ENCODE assay signal across 11 mouse cellular contexts in genomic region chr16:5135551-5136261, GRCm38 (mm10). TPM values are rescaled to one million over a fixed set of nuclear protein-coding genes. Genes with fewer than 3 reads are reported as not detected.
DNase-seq lines count a peak whose midpoint lies in the region; ATAC-seq lines count a peak whose summit lies in the region.
"Had no signal": no experiment of that assay in that cellular context is flagged by ENCODE, and none has a peak within 500 bp of the region (broad histone marks: within the 10 kb centered on the region; RNA-seq: fewer than 3 reads in every experiment).

No protein-coding gene starts in this region.

- no peak overlapping the region for H3K27ac ChIP-seq in heart, embryonic 11.5 days (ENCODE audit: low read depth, low read length)
- H3K27ac ChIP-seq in embryonic facial prominence, embryonic 15.5 days (replicated peaks): peak overlapping the region; percentile 78
- peak overlapping the region; percentile 91 for H3K27ac ChIP-seq in lung, embryonic 16.5 days (ENCODE audit: low read length)
- H3K27ac ChIP-seq: hindbrain, embryonic 15.5 days; left cerebral cortex, adult 2 months had no signal

- peaks cover 21% of the 10 kb centered on the region for H3K4me1 ChIP-seq in heart, embryonic 11.5 days (ENCODE audit: control insufficient read depth, insufficient read depth, low read length)
- H3K4me1 ChIP-seq in embryonic facial prominence, embryonic 15.5 days: peaks cover 56% of the 10 kb centered on the region
- H3K4me1 ChIP-seq in lung, embryonic 16.5 days (replicated peaks; ENCODE audit: control insufficient read depth, insufficient read depth, low read length): peaks cover 29% of the 10 kb centered on the region

- H3K9me3 ChIP-seq in heart, embryonic 11.5 days (replicated peaks; ENCODE audit: control insufficient read depth, low read length): no peaks in the 10 kb centered on the region
- H3K9me3 ChIP-seq in embryonic facial prominence, embryonic 15.5 days (replicated peaks): no peaks in the 10 kb centered on the region
- no peaks in the 10 kb centered on the region for H3K9me3 ChIP-seq in lung, embryonic 16.5 days (ENCODE audit: control insufficient read depth, low read length)
- H3K9me3 ChIP-seq: hindbrain, embryonic 15.5 days had no signal

- H3K27me3 ChIP-seq in heart, embryonic 11.5 days (ENCODE audit: control insufficient read depth, insufficient read depth, low read length): peaks cover 41% of the 10 kb centered on the region
- peaks cover 34% of the 10 kb centered on the region for H3K27me3 ChIP-seq in embryonic facial prominence, embryonic 15.5 days
- H3K27me3 ChIP-seq in lung, embryonic 16.5 days (ENCODE audit: control insufficient read depth, insufficient read depth, low read depth, low read length): peaks cover 23% of the 10 kb centered on the region

- H3K36me3 ChIP-seq in heart, embryonic 11.5 days (ENCODE audit: control insufficient read depth, insufficient read depth, low read length): no peaks in the 10 kb centered on the region
- no peaks in the 10 kb centered on the region for H3K36me3 ChIP-seq in embryonic facial prominence, embryonic 15.5 days
- H3K36me3 ChIP-seq in lung, embryonic 16.5 days (ENCODE audit: control insufficient read depth, insufficient read depth, low read length): no peaks in the 10 kb centered on the region
- H3K36me3 ChIP-seq: hindbrain, embryonic 15.5 days had no signal

- WGBS in heart, embryonic 11.5 days (ENCODE audit: insufficient replicate concordance): 47% methylated on average over 8 of the region's 8 CpGs
- 53% methylated on average over 8 of the region's 8 CpGs for WGBS in embryonic facial prominence, embryonic 15.5 days
- 43% methylated on average over 8 of the region's 8 CpGs for WGBS in lung, embryonic 16.5 days

- H3K4me2 ChIP-seq in heart, embryonic 11.5 days: no peak overlapping the region
- peak overlapping the region; percentile 13; the same call in 1 of the 2 replicates for H3K4me2 ChIP-seq in embryonic facial prominence, embryonic 15.5 days (replicated peaks)
- no peak overlapping the region for H3K4me2 ChIP-seq in lung, embryonic 16.5 days (ENCODE audit: low read depth, low read length)
- H3K4me2 ChIP-seq: hindbrain, embryonic 15.5 days had no signal

- intact Hi-C loops in left cerebral cortex, postnatal 10 days (cut with DNase I): no loop called here
- intact Hi-C loops in left cerebral cortex, postnatal 25 days (cut with DNase I): no loop called here

- no peak overlapping the region for H3K9ac ChIP-seq in heart, embryonic 11.5 days (ENCODE audit: low read depth, low read length)
- H3K9ac ChIP-seq in embryonic facial prominence, embryonic 15.5 days: no peak overlapping the region
- H3K9ac ChIP-seq in lung, embryonic 16.5 days (ENCODE audit: low read length): 0 out of 2 replicates have a peak overlapping the region, but pooled peaks have one; percentile 4
- H3K9ac ChIP-seq: hindbrain, embryonic 15.5 days had no signal

- ATAC-seq in heart, embryonic 11.5 days (replicated peaks; ENCODE audit: insufficient number of reproducible peaks, low FRiP score, low TSS enrichment): no peak
- ATAC-seq in embryonic facial prominence, embryonic 15.5 days (ENCODE audit: insufficient number of reproducible peaks, low FRiP score, low TSS enrichment, low read depth): no peak
- peak; percentile 7; the same call in 1 of the 2 replicates for ATAC-seq in lung, embryonic 16.5 days (ENCODE audit: low read depth)

- DNase-seq in heart, adult 18-20 months: peak; percentile 62 to 71
- DNase-seq in 3T3-L1 (ENCODE audit: low read depth, low spot score): peak; percentile 88
- DNase-seq in left cerebral cortex, postnatal 10 days (ENCODE audit: extremely low spot score in 1 of 2, low spot score in 2 of 2): no peak
- no peak for DNase-seq in left cerebral cortex, postnatal 25 days (ENCODE audit: low spot score in 2 of 2)
- DNase-seq in frontal cortex, postnatal 36 days (ENCODE audit: low spot score in 2 of 2): no peak
- DNase-seq: right cerebral cortex, postnatal 4 days had no signal

- no peak overlapping the region for H3K4me3 ChIP-seq in heart, embryonic 11.5 days (ENCODE audit: low read depth, low read length)
- H3K4me3 ChIP-seq in embryonic facial prominence, embryonic 15.5 days (replicated peaks): no peak overlapping the region
- no peak overlapping the region for H3K4me3 ChIP-seq in lung, embryonic 16.5 days (ENCODE audit: low read length)
- H3K4me3 ChIP-seq: hindbrain, embryonic 15.5 days; left cerebral cortex, adult 2 months had no signal

RNA-seq across cellular contexts. Expression of gene Ppl, which starts 3.5 kb away (rescaled TPM):
- total RNA-seq in heart, adult 18-20 months (2021): 1 to 10 TPM; 4.9 to 6.8 TPM
- 1.3 and 1.6 TPM in 2 replicates for polyA plus RNA-seq in heart, embryonic 11.5 days (2014; fragmentation: Nextera tagmentation; extraction: Ambion mirVana)
- 45.8 and 52.3 TPM in 2 replicates for polyA plus RNA-seq in embryonic facial prominence, embryonic 15.5 days (2015; fragmentation: Nextera tagmentation; extraction: Ambion mirVana)
- polyA plus RNA-seq in lung, embryonic 16.5 days (2015; fragmentation: Nextera tagmentation; extraction: Ambion mirVana): 8.7 and 9.3 TPM in 2 replicates
- total RNA-seq in left cerebral cortex, postnatal 10 days (2021): under 1 TPM; 0.21 to 0.36 TPM
- total RNA-seq in left cerebral cortex, postnatal 25 days (2021): under 1 TPM; 0.32 to 0.34 TPM

RNA-seq across cellular contexts. Expression of gene Sec14l5, which starts 11.2 kb away (rescaled TPM):
- total RNA-seq in heart, adult 18-20 months (2021): under 1 TPM; 0.55 to 0.72 TPM
- 0.11 TPM in 1 of 2 replicates, not detected in the other for polyA plus RNA-seq in heart, embryonic 11.5 days (2014; fragmentation: Nextera tagmentation; extraction: Ambion mirVana)
- 0.35 TPM in 2 replicates for polyA plus RNA-seq in embryonic facial prominence, embryonic 15.5 days (2015; fragmentation: Nextera tagmentation; extraction: Ambion mirVana)
- polyA plus RNA-seq in lung, embryonic 16.5 days (2015; fragmentation: Nextera tagmentation; extraction: Ambion mirVana): 0.65 and 0.78 TPM in 2 replicates
- under 1 TPM; 0.18 to 0.49 TPM for total RNA-seq in left cerebral cortex, postnatal 10 days (2021)
- total RNA-seq in left cerebral cortex, postnatal 25 days (2021): 1 to 10 TPM; 3.3 to 4.7 TPM

Comparison
In these comparisons a context has a peak if more than half of its experiments do, and no peak if none do; other contexts are left out.
1. DNase-seq: peak in heart, adult 18-20 months (2 of 2) and 3T3-L1 (single experiment); none in left cerebral cortex, postnatal 10 days (0 of 2), left cerebral cortex, postnatal 25 days (0 of 2) and frontal cortex, postnatal 36 days (0 of 2).
2. RNA of gene Ppl, which starts 3.5 kb away (total RNA-seq): 4.9 to 6.8 TPM in heart, adult 18-20 months; 0.21 to 0.36 TPM in left cerebral cortex, postnatal 10 days and 0.32 to 0.34 TPM in left cerebral cortex, postnatal 25 days; every median in the first group is over 4 times any median in the second.